Mouse (Mus musculus) heart, postnatal 10 days (tissue): ENCODE data around the gene Gm21958. TPM values are rescaled to one million over a fixed set of nuclear protein-coding genes. Genes with fewer than 3 reads are reported as not detected.

Experiments
- DNase-seq, 2 experiments: peaks; one replicate each; pipeline ENCODE4 v3.0.0; 2021
- intact Hi-C: fragments of 180-260 bp; cut with DNase I; formaldehyde crosslinking; loops from one replicate; pipeline ENCODE4 v1.15.1; 2025
- total RNA-seq, 2 experiments: library from RNA; stranded (reverse); gene quantifications; 2 replicates each; pipeline ENCODE4 v1.2.3; 2021

Gm21958 gene
- not detected for total RNA-seq

DNA sequence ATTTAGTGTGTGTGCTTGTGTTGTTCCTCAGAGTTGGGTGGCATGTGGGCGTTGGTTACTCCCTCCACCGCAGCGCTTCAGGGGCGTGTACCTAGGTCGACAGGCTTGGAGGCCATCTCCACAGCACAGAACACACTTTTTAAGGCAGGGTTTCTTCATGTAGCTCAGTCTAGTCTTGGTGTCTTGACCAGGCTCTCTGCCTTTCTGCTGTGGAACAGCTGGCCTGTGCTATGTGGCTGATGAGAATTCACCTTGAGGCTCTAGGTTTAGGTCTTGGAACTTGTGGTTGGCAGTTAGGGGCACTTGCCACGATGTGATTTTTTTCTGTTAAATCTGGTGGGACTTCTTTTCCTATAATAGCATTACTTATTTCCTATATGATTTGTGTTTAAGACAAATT, at the start of gene Gm21958:
Gene Gm21958, minus strand, starts transcription at position 101 of the 400 bp plus-strand sequence.
- intact Hi-C loops = no loop called here
- DNase-seq = no peak

DNA sequence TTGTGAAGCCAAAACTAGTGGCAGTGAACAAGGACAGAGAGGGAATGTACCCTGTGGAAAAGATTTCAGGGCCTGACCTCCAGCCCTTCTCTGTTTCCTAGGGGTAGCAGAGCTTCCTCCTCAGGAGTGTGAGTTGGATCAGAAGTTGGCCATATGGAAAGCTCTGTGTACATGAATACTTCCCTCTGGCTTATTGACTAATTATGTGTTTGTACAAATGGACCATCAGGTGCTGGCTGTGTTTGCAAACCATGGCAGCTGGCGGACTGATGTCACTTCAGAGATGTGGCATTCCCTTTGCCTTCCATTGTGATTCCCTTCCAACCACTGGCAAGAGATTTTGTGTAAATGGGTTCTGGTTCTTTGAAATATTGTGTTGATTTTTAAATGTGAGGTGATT, 47.1 kb upstream of the Gm21958 start:
- intact Hi-C loops = no loop called here
- no peak for DNase-seq

DNA sequence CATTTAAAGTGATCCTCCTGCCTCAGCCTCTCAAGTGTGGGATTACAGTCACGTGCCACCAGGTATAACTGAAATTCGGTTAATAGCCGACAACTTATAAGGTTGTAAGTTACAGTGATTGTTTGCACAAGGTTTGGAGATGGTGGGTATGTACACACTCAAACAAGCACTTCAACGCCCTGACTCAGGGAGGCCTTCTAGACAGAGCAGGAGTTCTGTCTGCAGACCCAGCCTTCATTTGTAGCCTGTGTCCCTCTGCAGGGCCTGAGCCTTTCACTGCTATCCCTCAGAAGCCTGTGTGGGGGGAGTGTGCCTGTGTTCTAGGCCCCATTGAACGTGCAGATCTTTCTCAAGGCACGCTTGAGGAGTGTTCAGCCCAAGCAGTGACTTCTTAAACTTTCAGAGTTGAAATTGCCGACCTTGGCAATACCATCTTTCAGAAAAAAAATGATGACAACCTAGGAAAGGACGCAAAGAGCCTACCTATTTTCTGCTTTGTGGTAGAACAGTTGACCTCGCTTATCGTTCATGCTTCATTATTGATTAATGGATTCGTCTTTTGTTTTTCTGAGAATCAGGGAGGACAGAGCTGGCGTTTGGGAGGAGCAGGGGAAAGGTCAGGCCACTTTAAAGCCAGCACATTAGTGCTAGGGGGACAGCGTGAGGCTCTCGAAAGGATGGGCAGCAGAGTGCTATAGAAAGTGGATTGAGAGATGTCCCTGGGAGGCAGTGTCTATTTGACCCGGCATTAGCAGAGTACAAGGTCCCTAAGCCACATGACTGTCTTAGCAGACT, 46.4 kb upstream of the Gm21958 start:
- no peak for DNase-seq
- intact Hi-C loops = no loop called here

- intact Hi-C loops = no loop called here
- DNase-seq = no peak
These were observed 45.1 kb upstream of the Gm21958 start for GRCm38 (mm10) chr3:54759211-54759610.

DNA sequence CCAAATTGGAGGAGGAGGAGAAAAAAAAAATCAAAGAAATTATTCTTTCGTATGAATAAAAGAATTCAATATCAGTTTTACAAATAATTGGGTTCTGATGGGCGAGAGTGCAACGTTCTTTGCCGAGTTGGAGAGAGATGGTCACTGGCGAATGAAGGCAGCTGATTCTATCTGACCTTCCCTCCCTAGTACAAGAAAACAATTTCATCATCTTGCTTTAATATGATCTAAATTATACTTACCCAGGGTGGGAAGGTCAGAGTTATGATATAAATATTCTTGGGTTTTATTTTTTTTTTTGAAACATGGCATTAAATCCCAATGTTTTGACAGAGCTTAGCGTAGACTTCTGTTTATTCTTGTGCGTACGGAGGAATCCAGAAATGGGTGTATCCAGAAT, 43.3 kb upstream of the Gm21958 start:
- intact Hi-C loops = no loop called here
- DNase-seq = no peak

DNA sequence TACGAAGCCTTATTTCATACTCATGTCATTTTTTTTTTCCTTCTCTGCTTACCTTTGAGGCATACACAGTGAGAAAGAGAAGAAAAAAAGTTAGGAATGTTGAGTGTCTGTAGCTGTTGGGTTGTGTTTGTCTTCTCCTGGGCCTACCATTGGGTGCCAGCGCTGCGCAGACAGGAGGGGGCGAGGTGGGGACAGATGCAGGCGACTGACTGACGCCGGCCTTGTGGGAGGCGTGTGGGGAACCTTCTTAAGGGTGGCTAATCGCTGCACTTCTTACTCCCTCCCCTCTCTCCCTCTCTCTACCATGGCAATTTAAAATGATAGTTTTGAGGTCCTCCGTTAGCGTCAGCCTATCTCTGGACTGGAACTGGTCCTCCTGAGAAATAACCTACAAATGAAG, 41.9 kb upstream of the Gm21958 start:
- intact Hi-C loops = no loop called here
- peak; percentile 32 to 35 for DNase-seq

DNA sequence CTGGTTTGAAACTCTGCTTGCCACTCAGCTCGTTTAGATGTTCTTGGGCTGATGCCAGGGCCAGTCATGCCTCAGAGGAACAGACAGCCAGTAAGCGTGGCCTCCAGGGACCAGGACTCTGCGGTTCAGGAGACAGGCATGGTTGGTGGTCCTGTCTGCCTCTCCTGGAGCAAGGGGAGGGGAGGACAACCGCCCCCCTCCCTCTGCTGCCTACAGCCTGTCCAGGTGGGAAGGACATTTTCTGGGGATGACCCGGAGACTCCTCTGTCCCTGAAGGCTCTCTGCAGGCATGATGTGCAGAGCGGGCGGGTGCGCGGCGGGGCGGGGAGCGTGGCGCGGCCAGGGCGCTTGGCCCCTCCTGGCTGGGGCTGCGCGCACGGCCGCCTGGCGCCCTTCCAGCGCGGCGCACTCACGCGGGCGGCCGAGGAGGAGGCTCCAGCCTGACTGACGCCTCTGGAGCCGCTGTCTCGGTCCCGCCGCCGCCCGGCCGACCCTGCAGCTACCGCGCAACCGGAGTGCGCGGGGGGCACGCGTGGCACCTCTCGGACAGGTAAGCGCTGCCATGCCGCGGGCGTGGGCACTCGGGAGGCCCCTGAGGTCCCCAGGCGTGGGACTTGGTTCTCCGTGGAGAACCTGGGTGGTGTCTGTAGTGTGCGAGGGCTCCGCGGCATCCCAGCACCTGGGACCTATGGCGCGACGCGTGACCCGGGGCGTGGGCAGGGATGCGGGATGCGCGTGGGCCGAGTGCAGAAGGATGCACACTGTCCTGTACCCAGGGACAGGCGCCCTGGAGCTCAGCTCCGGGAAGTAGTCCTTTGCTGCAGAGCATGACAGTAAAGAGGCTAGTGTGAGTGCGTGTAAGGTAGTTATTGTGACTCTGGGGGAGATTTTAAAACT, 41.2 kb upstream of the Gm21958 start, which contains the start of gene Smad9:
Gene Smad9, plus strand, starts transcription at position 438 of the 897 bp plus-strand sequence.
- peak; percentile 58 to 68 for DNase-seq
- intact Hi-C loops = no loop called here

- intact Hi-C loops = no loop called here
- DNase-seq = no peak
These were observed 39.3 kb upstream of the Gm21958 start for GRCm38 (mm10) chr3:54753411-54753810.

- peak in 1 of 2 experiments; percentile 40 for DNase-seq
- intact Hi-C loops = no loop called here
These were observed 31.6 kb upstream of the Gm21958 start for GRCm38 (mm10) chr3:54745799-54746198.

GRCm38 (mm10) chr3:54741965-54742364, 27.8 kb upstream of the Gm21958 start:
- intact Hi-C loops = no loop called here
- DNase-seq = no peak

DNA sequence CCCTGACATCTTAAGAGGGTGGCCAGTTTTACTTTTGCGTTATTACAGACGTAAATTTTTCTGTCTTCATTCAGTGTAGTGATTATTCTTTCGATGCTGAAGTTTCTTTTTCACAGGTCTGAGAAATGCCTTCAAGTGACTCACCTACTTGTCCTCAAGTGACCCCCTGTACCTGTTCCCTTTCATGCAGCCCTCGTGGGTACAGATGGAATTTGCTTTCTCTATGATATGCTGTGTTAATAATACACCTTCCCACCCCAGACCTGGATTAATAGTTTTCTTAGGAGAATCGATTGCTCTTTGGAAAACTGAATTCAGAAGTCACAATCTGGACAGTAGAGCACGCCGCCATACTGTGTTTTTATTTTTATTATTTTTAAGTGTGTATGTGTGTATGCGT, 23.2 kb upstream of the Gm21958 start:
- no peak for DNase-seq
- intact Hi-C loops = no loop called here

DNA sequence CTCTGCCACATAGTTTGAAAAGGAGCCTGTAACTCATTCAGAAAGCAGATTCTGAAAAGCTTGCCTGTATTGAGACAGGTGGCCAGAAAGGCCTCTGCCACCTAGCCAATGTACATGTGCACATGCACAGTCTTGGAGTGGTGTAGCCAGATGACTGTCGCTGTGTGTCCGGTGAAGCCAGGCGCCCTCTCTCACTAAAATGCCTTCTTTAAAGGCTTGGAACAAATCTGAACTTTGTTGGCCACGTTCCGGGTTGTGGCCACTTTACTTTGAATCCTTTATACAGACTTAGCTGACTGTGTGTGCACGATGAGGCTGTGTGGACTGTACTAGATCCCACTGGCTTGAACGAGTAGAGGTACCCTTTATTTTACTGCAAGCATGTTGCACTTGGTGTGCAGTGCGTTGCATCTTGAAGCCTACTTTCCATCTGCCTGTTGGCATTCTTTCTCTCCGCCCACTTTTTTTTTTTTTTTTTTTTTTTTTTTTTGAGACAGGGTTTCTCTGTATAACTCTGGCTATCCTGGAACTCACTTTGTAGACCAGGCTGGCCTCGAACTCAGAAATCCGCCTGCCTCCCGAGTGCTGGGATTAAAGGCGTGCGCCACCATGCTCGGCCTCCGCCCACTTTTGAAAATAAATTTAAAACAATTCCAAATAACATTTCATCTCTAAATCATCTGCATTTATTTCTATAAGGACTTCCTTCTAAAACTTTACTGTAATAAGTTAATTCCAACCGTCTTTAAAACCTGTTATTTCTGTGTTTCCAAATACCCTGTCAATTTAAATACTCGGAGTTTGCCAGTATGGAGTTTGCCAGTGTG, 22.2 kb upstream of the Gm21958 start:
- intact Hi-C loops = no loop called here
- DNase-seq = peak; percentile 17 to 32

GRCm38 (mm10) chr3:54735247-54736046, 21.3 kb upstream of the Gm21958 start, which contains the start of the genes Exosc8 and Alg5:
Exosc8 (minus strand) TSS chr3:54735393.
Alg5 (plus strand) TSS chr3:54735539.
- intact Hi-C loops = loop anchor here (1.0 to 2.0 kb wide), 3 partner anchors 42 to 329 kb away; no protein-coding TSS in a partner anchor
- DNase-seq = peak; percentile 95 to 98

DNA sequence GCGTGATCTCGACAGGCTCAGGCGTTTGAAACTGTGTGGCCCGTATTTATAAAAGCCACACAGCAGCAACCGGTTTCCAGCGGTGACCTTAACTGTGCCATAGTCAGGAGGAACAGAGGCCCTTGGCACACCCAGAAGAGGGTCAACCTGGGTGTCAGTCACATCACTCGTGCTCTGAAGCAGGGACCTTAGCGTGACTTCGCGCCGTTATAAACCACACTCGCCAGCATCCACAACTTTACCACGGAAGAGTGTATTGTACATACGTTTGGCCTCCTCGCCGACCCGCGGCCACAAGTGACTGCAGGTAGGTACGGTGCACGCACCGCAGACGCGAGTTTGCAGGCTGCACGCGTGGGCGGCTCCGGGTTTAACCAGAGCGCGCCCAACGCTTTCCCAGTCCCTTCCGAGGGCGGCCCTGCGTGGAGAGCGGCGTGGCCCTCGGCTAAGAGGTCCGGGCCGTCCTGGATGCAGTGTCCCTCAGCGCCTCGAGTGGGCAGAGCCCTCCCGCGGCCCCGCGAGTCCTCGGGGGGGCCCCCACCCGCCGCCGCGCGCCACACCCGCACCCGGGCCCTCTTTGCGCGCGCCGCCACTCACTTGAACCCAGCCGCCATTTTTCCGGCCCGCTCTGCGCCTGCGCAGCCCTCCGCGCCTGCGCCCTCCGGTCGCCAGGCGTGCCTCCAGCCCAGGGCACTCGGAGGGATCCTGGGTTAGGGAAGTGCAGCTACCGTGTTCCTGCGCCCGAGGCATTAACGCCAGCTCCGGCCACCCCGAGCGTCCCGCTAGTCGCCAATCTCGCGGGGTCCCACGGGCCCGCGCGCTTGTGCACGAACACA, 20.5 kb upstream of the Gm21958 start:
- DNase-seq = peak; percentile 92 to 94
- intact Hi-C loops = loop anchor here (1.0 to 2.0 kb wide), 3 partner anchors 41 to 330 kb away; no protein-coding TSS in a partner anchor

DNA sequence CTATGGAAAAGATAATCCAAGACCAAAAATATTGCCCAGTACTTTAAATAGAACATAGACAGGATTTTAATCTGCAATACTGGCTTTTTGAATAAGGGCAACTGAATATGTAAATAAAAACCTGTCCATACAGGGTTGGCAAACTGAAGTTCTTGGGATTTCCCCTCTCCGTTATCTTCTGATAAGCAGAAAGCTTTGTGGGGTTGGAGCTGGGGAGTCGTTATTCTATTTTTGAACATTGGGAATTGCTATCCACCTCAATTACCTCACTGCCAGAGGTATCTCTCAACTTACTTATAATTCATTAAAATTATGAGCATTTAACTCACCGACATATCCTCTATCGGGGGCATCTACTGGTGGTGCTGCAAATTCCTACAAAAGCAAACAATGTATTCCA, 18.2 kb upstream of the Gm21958 start:
- DNase-seq = no peak

GRCm38 (mm10) chr3:54731626-54732150, 17.5 kb upstream of the Gm21958 start:
- intact Hi-C loops = no loop called here
- DNase-seq = no peak

More for the DNA sequence above, 18.2 kb upstream of the Gm21958 start:
- intact Hi-C loops = no loop called here

GRCm38 (mm10) chr3:54728100-54728499, 13.9 kb upstream of the Gm21958 start:
- DNase-seq = no peak
- intact Hi-C loops = no loop called here

- intact Hi-C loops = loop anchor here (1.0 kb wide), 1 partner anchor 16 kb away; no protein-coding TSS in a partner anchor
- DNase-seq = no peak
These were observed 13.4 kb upstream of the Gm21958 start for GRCm38 (mm10) chr3:54727588-54727987.
